Mouse (Mus musculus) thymus, postnatal 36 days (tissue): Measurements from ENCODE around the gene Ube2d1.
A peak's percentile ranks its signal among the peaks of the same experiment; 100 is the strongest.

Source experiments
- DNase-seq, 2 experiments: peaks; one replicate each; pipeline ENCODE4 v3.0.0; 2022; ENCODE audit warnings: mixed read lengths in 2 of 2

Ube2d1 gene

GRCm38 (mm10) chr10:71285126-71285580 lies at the start of gene Ube2d1:
Gene Ube2d1, minus strand, starts transcription at chr10:71285262.
- DNase-seq = peak; percentile 87

- DNase-seq = no peak
Observed at GRCm38 (mm10) chr10:71332859-71333258, 47.8 kb upstream of the Ube2d1 start.

- DNase-seq = no peak
Observed at GRCm38 (mm10) chr10:71332376-71332775, 47.3 kb upstream of the Ube2d1 start.

- DNase-seq = no peak
Observed at GRCm38 (mm10) chr10:71331908-71332307, 46.8 kb upstream of the Ube2d1 start.

- DNase-seq = no peak
Observed at GRCm38 (mm10) chr10:71330070-71330469, 45.0 kb upstream of the Ube2d1 start.

- no peak for DNase-seq
Observed at GRCm38 (mm10) chr10:71329295-71329694, 44.2 kb upstream of the Ube2d1 start.

- DNase-seq = no peak
Observed at GRCm38 (mm10) chr10:71328870-71329269, 43.8 kb upstream of the Ube2d1 start.

- no peak for DNase-seq
Observed at GRCm38 (mm10) chr10:71328382-71328781, 43.3 kb upstream of the Ube2d1 start.

GRCm38 (mm10) chr10:71327386-71327785 lies 42.3 kb upstream of the Ube2d1 start:
- DNase-seq = no peak

GRCm38 (mm10) chr10:71326789-71327188 lies 41.7 kb upstream of the Ube2d1 start:
- DNase-seq = peak; percentile 60 to 66

GRCm38 (mm10) chr10:71326123-71326522 lies 41.1 kb upstream of the Ube2d1 start:
- no peak for DNase-seq

- DNase-seq = no peak
Observed at GRCm38 (mm10) chr10:71323669-71324068, 38.6 kb upstream of the Ube2d1 start.

- DNase-seq = no peak
Observed at GRCm38 (mm10) chr10:71316497-71316896, 31.4 kb upstream of the Ube2d1 start.

GRCm38 (mm10) chr10:71316056-71316455 lies 31.0 kb upstream of the Ube2d1 start:
- DNase-seq = no peak

GRCm38 (mm10) chr10:71314596-71314995 lies 29.5 kb upstream of the Ube2d1 start:
- no peak for DNase-seq

GRCm38 (mm10) chr10:71310288-71310687 lies 25.2 kb upstream of the Ube2d1 start:
- no peak for DNase-seq

- no peak for DNase-seq
Observed at GRCm38 (mm10) chr10:71308199-71308598, 23.1 kb upstream of the Ube2d1 start.

- no peak for DNase-seq
Observed at GRCm38 (mm10) chr10:71306759-71307158, 21.7 kb upstream of the Ube2d1 start.

- peak; percentile 38 to 55 for DNase-seq
Observed at GRCm38 (mm10) chr10:71306190-71306589, 21.1 kb upstream of the Ube2d1 start.

- DNase-seq = peak; percentile 47 to 49
Observed at GRCm38 (mm10) chr10:71302490-71302889, 17.4 kb upstream of the Ube2d1 start.

- peak in 1 of 2 experiments; percentile 35 for DNase-seq
Observed at GRCm38 (mm10) chr10:71300161-71300560, 15.1 kb upstream of the Ube2d1 start.

GRCm38 (mm10) chr10:71293245-71293644 lies 8.2 kb upstream of the Ube2d1 start:
- no peak for DNase-seq

GRCm38 (mm10) chr10:71292254-71292653 lies 7.2 kb upstream of the Ube2d1 start:
- peak; percentile 57 to 71 for DNase-seq

GRCm38 (mm10) chr10:71291801-71292200 lies 6.7 kb upstream of the Ube2d1 start:
- no peak for DNase-seq

- no peak for DNase-seq
Observed at GRCm38 (mm10) chr10:71291179-71291661, 6.2 kb upstream of the Ube2d1 start.
